Mouse (Mus musculus) liver, adult 10 weeks (tissue): Measurements from ENCODE around the gene Kazn. TPM values are rescaled to one million over a fixed set of nuclear protein-coding genes. Genes with fewer than 3 reads are reported as not detected.

Source experiments
- polyA plus RNA-seq: library from polyadenylated mRNA; stranded (reverse); fragments of 350-450 nt; fragmentation: Illumina TruSeq; extraction: RNeasy Lipid Tissue Mini Kit (QIAGEN cat#74804); gene quantifications from one replicate; pipeline ENCODE4 v1.2.3, GENCODE M21; 2014; ENCODE audit warnings: low read depth, low replicate concordance

The Kazn gene
- polyA plus RNA-seq, result 0.40 TPM

GRCm38 (mm10) chr4:142239240-142240126 is at the start of gene Kazn:
TSS of gene Kazn (minus strand) at chr4:142239401.

DNA sequence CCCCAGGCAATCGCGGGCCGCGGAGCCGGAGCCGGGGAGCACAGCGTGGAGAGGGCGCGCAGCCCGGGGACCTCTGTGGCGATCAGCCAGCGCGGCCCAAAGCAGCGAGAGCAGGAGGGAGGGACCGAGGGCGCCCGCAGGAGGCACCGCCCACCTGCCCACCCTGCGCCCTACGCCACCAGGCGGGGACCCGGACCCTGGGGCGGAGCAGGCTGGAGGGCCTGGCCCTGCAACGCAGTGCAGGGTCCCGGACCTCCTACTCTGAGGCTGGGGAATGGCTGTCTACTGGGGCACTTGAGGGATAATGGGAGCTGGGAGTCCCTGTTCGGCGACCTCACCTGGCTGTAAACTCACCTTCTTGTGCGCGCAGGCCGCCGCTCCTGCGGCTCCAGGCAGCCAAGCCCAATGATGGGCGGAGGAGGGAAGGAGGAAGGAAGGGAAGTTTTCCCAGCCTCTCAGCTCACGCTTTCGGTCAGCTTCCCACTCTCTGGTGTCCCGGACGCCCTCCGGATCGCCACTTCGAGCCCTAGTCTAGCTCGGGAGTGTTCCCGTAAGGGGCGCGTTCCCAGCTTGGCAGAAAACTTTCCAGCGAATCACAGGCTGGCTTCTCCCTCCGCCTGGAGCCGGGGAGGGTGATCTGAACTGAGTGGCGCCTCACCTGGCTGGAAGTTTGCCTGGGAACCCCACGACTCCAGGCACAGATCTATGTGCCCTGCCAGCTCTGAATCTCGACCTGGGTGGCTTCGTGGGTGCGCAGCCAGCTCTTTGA is 154.9 kb downstream of the Kazn start, which contains the start of gene Tmem51:
Gene Tmem51 (minus strand): TSS at position 174 of the 769 bp plus-strand sequence.

Other genes with a start within 250 kb of the Kazn start
- 0.82 TPM for gene Fhad1, start 224.3 kb downstream of the Kazn start, polyA plus RNA-seq
- 0.53 TPM for gene Tmem51, start 155.1 kb downstream of the Kazn start, polyA plus RNA-seq